Mouse (Mus musculus) neural tube, embryonic 13.5 days (tissue): ENCODE data around the gene Hoxc11. TPM values are rescaled to one million over a fixed set of nuclear protein-coding genes. Genes with fewer than 3 reads are reported as not detected.

Experiments used
- ATAC-seq: fragments of 200-750 bp; cut with Nextera tagmentation; 2 replicates; pipeline ENCODE4 v1.8.0; 2017; ENCODE audit warnings: low read depth, mild to moderate bottlenecking, moderate TSS enrichment, moderate library complexity
- H3K27ac ChIP-seq: fragments of 300-500 bp; sonication (generic); replicated peaks from 2 replicates; pipeline ENCODE4 v1.5.1; 2015; ENCODE audit warnings: moderate library complexity, mild to moderate bottlenecking, inconsistent platforms
- H3K27me3 ChIP-seq: fragments of 300-500 bp; sonication (generic); 2 replicates; pipeline ENCODE4 v1.6.1; 2015; ENCODE audit warnings: mild to moderate bottlenecking, inconsistent platforms
- H3K36me3 ChIP-seq: fragments of 300-500 bp; sonication (generic); 2 replicates; pipeline ENCODE4 v1.6.1; 2015; ENCODE audit warnings: mild to moderate bottlenecking, inconsistent platforms
- H3K4me1 ChIP-seq: fragments of 300-500 bp; sonication (generic); replicated peaks from 2 replicates; pipeline ENCODE4 v1.6.1; 2015; ENCODE audit warnings: inconsistent platforms
- H3K4me2 ChIP-seq: fragments of 300-500 bp; sonication (generic); 2 replicates; pipeline ENCODE4 v1.6.1; 2015; ENCODE audit warnings: inconsistent platforms, mild to moderate bottlenecking, moderate library complexity
- H3K4me3 ChIP-seq: fragments of 300-500 bp; sonication (generic); 2 replicates; pipeline ENCODE4 v1.5.1; 2015; ENCODE audit warnings: mild to moderate bottlenecking, inconsistent platforms
- H3K9ac ChIP-seq: fragments of 300-500 bp; sonication (generic); 2 replicates; pipeline ENCODE4 v1.6.1; 2015; ENCODE audit warnings: moderate library complexity, mild to moderate bottlenecking, inconsistent platforms
- H3K9me3 ChIP-seq: fragments of 300-500 bp; sonication (generic); 2 replicates; pipeline ENCODE4 v1.6.1; 2016; ENCODE audit warnings: inconsistent platforms
- WGBS: fragments of 180-500 bp; shearing (Covaris S2); methylation state at CpG from one replicate; pipeline ENCODE4 v1.1.7; 2015; 5-methylcytosine and 5-hydroxymethylcytosine counted together
- polyA plus RNA-seq: library from polyadenylated mRNA; unstranded; fragments of >200 nt; fragmentation: Nextera tagmentation; extraction: Ambion mirVana; gene quantifications from 2 replicates; pipeline ENCODE4 v1.2.1, GENCODE M21; 2015

Hoxc11 gene
- polyA plus RNA-seq, 1 experiment from 2014 or later: 2.6 TPM

DNA sequence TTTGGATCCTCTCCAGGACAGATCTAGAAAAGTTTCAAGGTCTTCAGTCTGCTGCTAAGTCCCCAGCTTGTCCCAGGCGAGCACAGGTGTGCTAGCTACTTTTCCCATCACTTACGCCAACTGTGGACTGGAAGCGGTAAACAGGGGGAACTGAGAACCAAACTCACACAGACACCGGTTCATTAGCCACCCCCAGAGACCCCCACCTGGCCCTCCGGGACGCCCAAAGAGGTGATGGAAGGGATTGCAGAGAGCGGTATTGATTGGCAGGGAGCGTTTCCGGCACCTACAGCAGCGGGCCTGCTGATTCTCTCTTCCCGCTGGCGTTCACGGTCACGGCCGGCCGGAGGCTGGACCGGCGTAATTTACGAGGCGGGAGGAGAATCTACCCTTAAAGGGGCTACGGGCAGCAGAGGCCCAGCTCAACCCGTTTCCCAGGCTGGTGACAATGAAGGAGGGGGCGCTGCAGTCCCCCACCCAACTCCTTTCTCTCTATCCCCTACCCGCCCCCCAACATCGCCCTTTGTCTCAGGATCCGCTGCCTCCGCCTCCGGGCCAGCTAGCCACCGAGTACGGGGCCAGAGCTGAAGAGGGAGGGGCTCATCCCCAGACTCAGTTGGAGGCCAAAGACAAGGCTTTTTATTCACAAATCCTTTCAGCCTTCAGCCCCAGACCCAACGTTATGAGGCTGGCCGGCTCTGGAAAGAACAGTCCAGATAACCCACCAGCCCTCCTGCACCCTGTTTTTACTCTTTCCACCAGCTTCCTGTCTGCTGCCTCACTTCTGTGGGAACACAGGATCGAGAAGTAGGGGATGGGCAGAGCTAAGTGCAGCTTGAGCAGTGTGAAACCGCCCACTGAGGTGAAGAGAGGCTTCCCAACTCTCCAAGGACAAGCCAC, 14.7 kb upstream of the Hoxc11 start:
- no peaks in the 10 kb centered on the region for H3K9me3 ChIP-seq
- H3K36me3 ChIP-seq: no peaks in the 10 kb centered on the region
- peaks cover 16% of the 10 kb centered on the region for H3K4me1 ChIP-seq
- H3K4me2 ChIP-seq: peak overlapping the region; percentile 39
- peak overlapping the region; percentile 54; the same call in 1 of the 2 replicates for H3K9ac ChIP-seq
- ATAC-seq: peak; percentile 35
- H3K4me3 ChIP-seq: peak overlapping the region; percentile 31; the same call in 1 of the 2 replicates
- peaks cover 98% of the 10 kb centered on the region for H3K27me3 ChIP-seq
- under 1% methylated on average over 34 of the region's 34 CpGs for WGBS
- peak overlapping the region; percentile 56; the same call in 1 of the 2 replicates for H3K27ac ChIP-seq

DNA sequence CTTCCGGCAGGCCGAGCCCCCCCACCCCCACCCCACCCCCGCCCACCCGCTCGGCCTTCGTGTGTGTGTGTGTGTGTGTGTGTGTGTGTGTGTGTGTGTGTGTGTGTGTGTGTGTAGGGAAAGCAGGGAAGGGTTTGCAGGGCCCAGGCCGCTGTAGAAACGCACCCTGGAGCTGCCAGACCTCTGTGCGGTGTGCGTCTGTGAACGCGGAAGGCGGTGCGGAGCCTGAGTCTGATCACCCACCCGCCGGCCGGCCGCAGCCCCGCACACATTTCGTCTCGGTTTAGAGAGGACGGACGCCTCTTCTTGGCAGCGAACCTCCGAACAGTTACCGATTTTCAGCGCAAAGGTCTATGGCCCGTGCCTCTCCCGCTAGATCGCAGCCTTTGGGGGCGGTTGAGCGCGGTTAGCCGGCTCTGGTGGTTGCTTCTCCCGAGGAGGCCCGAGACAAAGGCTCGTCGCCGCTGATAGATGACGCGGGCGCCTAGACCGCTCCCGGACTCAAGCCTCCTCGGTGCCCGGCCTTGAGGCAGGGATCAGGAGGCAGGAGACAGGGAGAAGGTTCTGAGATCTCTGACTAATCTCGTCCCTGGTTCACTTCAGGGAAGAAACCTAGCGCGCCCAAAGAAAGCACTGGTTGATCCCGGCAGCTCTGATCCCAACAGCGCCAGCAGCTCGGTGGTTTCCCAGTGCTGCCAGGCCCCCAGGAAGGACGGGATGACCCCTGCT, 11.3 kb upstream of the Hoxc11 start:
- ATAC-seq: peak; percentile 41; the same call in 1 of the 2 replicates
- peak overlapping the region; percentile 67 for H3K9ac ChIP-seq
- peaks cover 16% of the 10 kb centered on the region for H3K4me1 ChIP-seq
- no peaks in the 10 kb centered on the region for H3K36me3 ChIP-seq
- H3K27me3 ChIP-seq: peaks cover 98% of the 10 kb centered on the region
- H3K9me3 ChIP-seq: no peaks in the 10 kb centered on the region
- peak overlapping the region; percentile 49 for H3K4me2 ChIP-seq
- under 1% methylated on average over 49 of the region's 53 CpGs for WGBS
- H3K27ac ChIP-seq: peak overlapping the region; percentile 79
- peak overlapping the region; percentile 33 for H3K4me3 ChIP-seq

DNA sequence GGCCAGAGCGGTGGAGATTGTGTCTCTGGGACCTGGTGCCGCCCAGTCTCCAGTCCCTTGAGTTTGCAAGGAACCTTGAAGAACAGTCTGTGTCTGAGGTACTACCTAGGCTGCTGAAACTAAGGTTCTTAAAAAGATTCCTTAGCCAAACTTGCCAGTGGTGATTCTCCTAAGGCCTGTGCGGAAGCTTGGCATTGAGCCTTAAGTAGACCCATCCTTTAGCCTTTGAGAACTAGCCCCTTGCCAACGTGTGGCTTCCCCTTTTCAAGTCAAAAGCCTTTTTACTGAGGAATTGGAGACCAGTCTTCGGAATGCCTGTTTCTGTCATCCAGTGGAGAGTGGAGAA, 10.8 kb upstream of the Hoxc11 start:
- no peaks in the 10 kb centered on the region for H3K9me3 ChIP-seq
- peak overlapping the region; percentile 49 for H3K4me2 ChIP-seq
- H3K9ac ChIP-seq: peak overlapping the region; percentile 67
- peak overlapping the region; percentile 79; the same call in 1 of the 2 replicates for H3K27ac ChIP-seq
- H3K4me1 ChIP-seq: peaks cover 16% of the 10 kb centered on the region
- peaks cover 98% of the 10 kb centered on the region for H3K27me3 ChIP-seq
- 1% methylated on average over 5 of the region's 5 CpGs for WGBS
- H3K36me3 ChIP-seq: no peaks in the 10 kb centered on the region
- peak overlapping the region; percentile 33 for H3K4me3 ChIP-seq
- ATAC-seq: no peak

DNA sequence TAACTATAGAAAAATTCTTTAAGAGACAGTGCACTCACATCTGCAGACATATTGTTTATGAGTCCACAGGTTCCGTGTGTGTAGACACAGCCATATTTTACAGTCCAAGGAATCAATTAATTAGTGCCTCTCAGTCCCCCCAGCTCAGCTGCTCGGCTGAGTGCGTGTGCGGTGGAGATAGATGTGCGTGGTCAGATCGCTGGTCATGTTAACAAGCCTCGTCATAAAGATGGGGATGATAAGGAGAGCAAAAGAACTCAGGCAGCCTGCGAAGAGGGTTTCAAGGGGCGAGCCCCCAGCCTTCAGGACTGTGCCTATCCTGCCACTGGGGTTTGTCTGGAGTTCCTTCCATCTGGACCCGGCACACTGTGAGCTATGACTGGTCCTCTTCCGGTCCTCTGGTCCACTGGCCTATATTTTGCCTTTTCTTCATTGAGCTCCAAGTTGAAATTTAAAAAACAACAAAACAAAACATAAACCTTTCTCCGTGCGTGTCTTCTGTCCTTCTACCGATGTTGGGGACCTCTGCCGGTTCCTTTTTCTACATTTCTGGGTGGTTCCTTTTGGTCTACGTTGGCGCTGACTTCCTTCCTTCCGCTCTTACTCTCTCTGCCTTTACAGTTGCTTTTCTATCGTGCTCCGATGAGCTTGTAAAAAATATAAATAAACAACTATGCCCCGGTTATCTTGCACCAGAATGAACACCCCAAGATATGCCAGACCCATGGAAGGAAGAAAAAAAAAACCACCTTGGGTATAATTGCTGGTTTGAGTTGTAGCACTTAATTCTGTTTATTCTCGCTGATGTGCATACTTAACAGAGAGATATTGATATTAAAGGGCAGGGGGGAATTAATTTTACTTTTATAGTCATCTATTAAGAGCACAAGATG, 8.8 kb upstream of the Hoxc11 start:
- H3K27me3 ChIP-seq: peaks cover 96% of the 10 kb centered on the region
- no peak for ATAC-seq
- H3K9ac ChIP-seq: peak overlapping the region; percentile 44; the same call in 1 of the 2 replicates
- peak overlapping the region; percentile 29; the same call in 1 of the 2 replicates for H3K4me3 ChIP-seq
- H3K4me2 ChIP-seq: peak overlapping the region; percentile 49
- no peak overlapping the region; the same call in 1 of the 2 replicates for H3K27ac ChIP-seq
- WGBS: 8% methylated on average over 22 of the region's 22 CpGs
- H3K9me3 ChIP-seq: no peaks in the 10 kb centered on the region
- no peaks in the 10 kb centered on the region for H3K36me3 ChIP-seq
- peaks cover 7% of the 10 kb centered on the region for H3K4me1 ChIP-seq

DNA sequence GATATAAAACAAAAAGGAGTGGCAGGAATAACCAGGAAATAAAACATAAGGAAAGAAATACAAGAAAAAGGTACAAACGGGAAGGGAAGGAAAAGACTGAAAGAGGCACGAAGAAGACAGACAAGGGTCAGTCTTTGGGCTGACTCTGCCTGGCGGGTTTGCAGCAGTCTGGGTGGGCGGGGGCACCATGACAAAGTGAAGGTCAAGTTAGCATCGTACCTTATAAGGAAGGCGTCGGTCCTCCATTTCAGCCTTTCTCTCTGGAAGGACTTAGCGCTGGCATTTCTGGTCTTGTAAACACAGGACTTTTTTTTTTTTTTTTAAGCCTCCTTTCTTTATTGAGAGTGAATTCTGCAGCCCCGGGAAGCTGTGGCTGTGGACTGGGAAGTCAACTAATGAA, 7.0 kb upstream of the Hoxc11 start:
- Histone ChIP-seq H3K27me3 (peaks cover 96% of the 10 kb centered on the region), H3K4me3 (peak overlapping the region; percentile 29), H3K9me3 (no peaks in the 10 kb centered on the region), H3K4me1 (peaks cover 7% of the 10 kb centered on the region), H3K27ac (peak overlapping the region; percentile 71), H3K4me2 (peak overlapping the region; percentile 49), H3K36me3 (no peaks in the 10 kb centered on the region), H3K9ac (peak overlapping the region; percentile 64)
- 3% methylated on average over 9 of the region's 9 CpGs for WGBS
- ATAC-seq: no peak

DNA sequence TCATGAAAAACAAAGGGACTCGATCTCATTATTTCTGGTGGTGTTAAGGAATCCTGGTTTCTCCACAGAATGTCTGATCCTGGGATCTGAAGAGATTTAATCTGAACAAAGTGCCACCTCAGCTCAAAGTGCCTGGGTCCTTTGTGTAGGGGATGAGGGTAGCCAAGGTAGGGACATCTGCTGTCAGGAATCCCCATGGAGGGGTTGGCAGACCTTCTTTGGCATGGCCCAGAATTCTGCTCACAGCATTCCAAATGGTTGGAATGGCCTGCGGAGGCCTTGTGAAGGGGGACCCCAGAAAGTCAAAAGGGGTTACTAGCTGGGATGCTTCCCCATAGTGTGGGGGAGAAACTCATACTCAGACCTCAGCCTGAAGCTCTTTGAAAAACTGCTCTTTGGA, 5.4 kb upstream of the Hoxc11 start:
- peak overlapping the region; percentile 29; the same call in 1 of the 2 replicates for H3K4me3 ChIP-seq
- H3K4me1 ChIP-seq: no peaks in the 10 kb centered on the region
- peaks cover 99% of the 10 kb centered on the region for H3K27me3 ChIP-seq
- no peak for ATAC-seq
- H3K36me3 ChIP-seq: no peaks in the 10 kb centered on the region
- no peaks in the 10 kb centered on the region for H3K9me3 ChIP-seq
- H3K27ac ChIP-seq: 0 out of 2 replicates have a peak overlapping the region, but pooled peaks have one; percentile 49
- H3K9ac ChIP-seq: peak overlapping the region; percentile 64
- H3K4me2 ChIP-seq: peak overlapping the region; percentile 49
- 13% methylated on average over 2 of the region's 2 CpGs for WGBS

DNA sequence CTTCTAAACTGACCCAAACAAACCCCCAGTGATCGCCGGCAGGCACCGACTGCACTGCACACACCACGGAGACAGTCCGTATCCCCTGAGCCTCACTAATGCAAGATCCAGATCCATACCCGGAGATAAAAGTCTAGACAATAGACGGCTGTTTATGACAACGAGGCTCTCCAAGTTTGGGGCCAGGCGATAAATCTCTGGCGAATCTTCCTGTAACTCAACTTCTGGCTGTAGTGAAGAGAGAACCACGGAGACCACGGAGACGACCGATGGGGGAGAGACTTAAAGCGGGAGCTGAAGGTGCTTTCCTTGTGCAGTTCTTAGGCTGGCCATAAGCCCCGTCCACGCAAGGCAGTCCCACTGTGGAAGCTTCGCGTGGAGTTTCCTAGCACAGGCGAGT, 4.5 kb upstream of the Hoxc11 start:
- H3K9ac ChIP-seq: peak overlapping the region; percentile 64
- WGBS: under 1% methylated on average over 20 of the region's 20 CpGs
- H3K4me1 ChIP-seq: no peaks in the 10 kb centered on the region

DNA sequence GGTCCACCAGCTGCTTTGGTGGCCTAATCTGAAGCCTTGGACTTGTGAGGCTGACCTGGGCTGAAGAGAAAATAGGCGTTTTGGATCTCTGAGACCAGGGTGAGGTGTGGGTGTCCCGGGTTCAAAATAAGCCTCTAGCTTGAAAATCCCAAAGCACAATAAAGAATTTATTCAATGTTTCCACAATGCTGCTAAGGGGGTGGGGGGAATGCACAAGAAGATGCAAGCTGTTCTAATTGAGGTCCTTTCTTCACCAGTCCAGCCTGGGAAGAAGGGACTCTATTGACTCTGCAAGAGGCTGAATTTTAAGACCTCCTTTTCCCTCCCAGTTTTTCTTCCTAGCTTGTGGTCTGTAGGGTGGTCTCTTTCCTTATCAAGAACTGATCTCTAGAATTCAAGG, 3.4 kb upstream of the Hoxc11 start:
- Histone ChIP-seq H3K9ac (peak overlapping the region; percentile 64), H3K27ac (peak overlapping the region; percentile 39), H3K4me3 (peak overlapping the region; percentile 28), H3K4me2 (peak overlapping the region; percentile 46), H3K36me3 (no peaks in the 10 kb centered on the region), H3K9me3 (no peaks in the 10 kb centered on the region), H3K27me3 (peaks cover 99% of the 10 kb centered on the region), H3K4me1 (no peaks in the 10 kb centered on the region)
- no peak for ATAC-seq
- WGBS: 10% methylated on average over 2 of the region's 2 CpGs

More for the DNA sequence above, 4.5 kb upstream of the Hoxc11 start:
- no peaks in the 10 kb centered on the region for H3K9me3 ChIP-seq
- peak overlapping the region; percentile 63; the same call in 1 of the 2 replicates for H3K27ac ChIP-seq
- H3K4me2 ChIP-seq: peak overlapping the region; percentile 49
- H3K36me3 ChIP-seq: no peaks in the 10 kb centered on the region
- ATAC-seq: no peak
- H3K4me3 ChIP-seq: peak overlapping the region; percentile 29
- H3K27me3 ChIP-seq: peaks cover 99% of the 10 kb centered on the region

DNA sequence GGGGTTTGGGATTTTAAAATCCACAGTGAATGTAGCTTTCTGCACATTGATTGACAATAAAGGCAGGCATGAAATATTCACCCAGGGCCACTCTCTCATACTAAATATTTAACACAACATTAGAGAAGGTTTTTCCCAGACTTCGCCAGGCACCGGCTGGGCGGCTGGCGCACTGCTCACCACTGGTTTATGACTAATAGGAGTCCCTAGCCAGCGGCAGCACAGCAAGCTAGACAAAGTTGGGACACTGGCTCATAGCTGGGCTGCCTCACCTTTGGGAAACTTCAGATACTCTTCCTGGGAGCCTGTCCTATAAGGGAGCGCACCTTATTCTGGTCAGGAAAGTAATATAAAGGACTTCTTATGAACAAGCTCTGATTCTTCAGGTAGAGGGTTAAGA, 666 bp upstream of the Hoxc11 start:
- peak overlapping the region; percentile 39 for H3K4me3 ChIP-seq
- H3K9me3 ChIP-seq: no peaks in the 10 kb centered on the region
- peak overlapping the region; percentile 46 for H3K4me2 ChIP-seq
- no peaks in the 10 kb centered on the region for H3K4me1 ChIP-seq
- H3K27ac ChIP-seq: peak overlapping the region; percentile 38; the same call in 1 of the 2 replicates
- H3K9ac ChIP-seq: peak overlapping the region; percentile 68; the same call in 1 of the 2 replicates
- 3% methylated on average over 6 of the region's 6 CpGs for WGBS
- no peak for ATAC-seq
- no peaks in the 10 kb centered on the region for H3K36me3 ChIP-seq
- peaks cover 99% of the 10 kb centered on the region for H3K27me3 ChIP-seq

DNA sequence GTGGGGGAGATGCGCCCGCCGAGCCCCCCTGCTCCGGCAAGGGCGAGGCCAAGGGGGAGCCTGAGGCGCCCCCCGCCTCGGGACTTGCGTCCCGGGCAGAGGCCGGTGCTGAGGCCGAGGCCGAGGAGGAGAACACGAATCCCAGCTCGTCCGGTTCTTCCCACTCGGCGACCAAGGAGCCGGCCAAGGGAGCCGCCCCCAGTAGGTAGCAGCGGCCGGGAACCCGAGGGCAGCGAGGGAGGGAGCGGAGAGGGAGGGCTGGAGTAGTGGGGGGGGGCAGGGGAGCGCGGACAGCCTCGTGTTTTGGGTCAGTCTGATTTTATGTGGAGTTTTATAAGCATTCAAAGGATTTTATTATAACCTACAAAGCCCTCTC, 768 bp downstream of the Hoxc11 start:
- peak overlapping the region; percentile 68 for H3K9ac ChIP-seq
- WGBS: under 1% methylated on average over 27 of the region's 28 CpGs
- H3K4me3 ChIP-seq: peak overlapping the region; percentile 39
- H3K4me1 ChIP-seq: 0 out of 2 replicates have a peak, but pooled peaks cover 4% of the 10 kb centered on the region
- peaks cover 97% of the 10 kb centered on the region for H3K27me3 ChIP-seq
- H3K27ac ChIP-seq: peak overlapping the region; percentile 59; the same call in 1 of the 2 replicates
- peak overlapping the region; percentile 46 for H3K4me2 ChIP-seq
- no peaks in the 10 kb centered on the region for H3K9me3 ChIP-seq
- ATAC-seq: no peak
- no peaks in the 10 kb centered on the region for H3K36me3 ChIP-seq
